Mouse (Mus musculus): Measurements from ENCODE around the gene Plxnb2. TPM values are rescaled to one million over a fixed set of nuclear protein-coding genes. Genes with fewer than 3 reads are reported as not detected.

Gene Plxnb2
- 169 and 182 TPM in 2 replicates for polyA plus RNA-seq (2016; fragmentation: Nextera tagmentation; extraction: Ambion mirVana)

GRCm38 (mm10) chr15:89180571-89181229 lies at the start of gene Plxnb2:
Plxnb2 (minus strand) TSS chr15:89180788.
- H3K36me3 ChIP-seq = peaks cover 4% of the 10 kb centered on the region; the same call in 1 of the 2 replicates
- peak within 1 kb of the TSS; percentile 94 for H3K27ac ChIP-seq
- H3K4me3 ChIP-seq = peak within 1 kb of the TSS; percentile 88
- no peaks in the 10 kb centered on the region for H3K27me3 ChIP-seq
- no peaks in the 10 kb centered on the region for H3K9me3 ChIP-seq
- peak within 1 kb of the TSS; percentile 92 for H3K9ac ChIP-seq
- H3K4me1 ChIP-seq = peaks cover 56% of the 10 kb centered on the region
- peak within 1 kb of the TSS; percentile 88 for H3K4me2 ChIP-seq (replicated peaks)
- under 1% methylated on average over 69 of the region's 72 CpGs for WGBS
- peak; percentile 83 for ATAC-seq (ENCODE audit: insufficient number of reproducible peaks, insufficient read depth, low FRiP score, low TSS enrichment)

GRCm38 (mm10) chr15:89215611-89216233 lies 35.1 kb upstream of the Plxnb2 start:
- Histone ChIP-seq H3K27me3 (no peaks in the 10 kb centered on the region), H3K9me3 (no peaks in the 10 kb centered on the region), H3K36me3 (peaks cover 15% of the 10 kb centered on the region), H3K4me2 (replicated peaks) (no peak overlapping the region), H3K27ac (no peak overlapping the region), H3K4me3 (no peak overlapping the region), H3K9ac (no peak overlapping the region), H3K4me1 (peaks cover 19% of the 10 kb centered on the region)
- ATAC-seq (ENCODE audit: insufficient number of reproducible peaks, insufficient read depth, low FRiP score, low TSS enrichment) = no peak
- 84% methylated on average over 2 of the region's 2 CpGs for WGBS

- 91% methylated on average over 3 of the region's 3 CpGs for WGBS
Measured at GRCm38 (mm10) chr15:89214953-89215352, 34.4 kb upstream of the Plxnb2 start.

GRCm38 (mm10) chr15:89213517-89213916 lies 32.9 kb upstream of the Plxnb2 start:
- Histone ChIP-seq H3K9me3 (no peaks in the 10 kb centered on the region), H3K4me1 (peaks cover 19% of the 10 kb centered on the region), H3K4me3 (no peak overlapping the region), H3K9ac (no peak overlapping the region), H3K36me3 (peaks cover 15% of the 10 kb centered on the region), H3K4me2 (replicated peaks) (0 out of 2 replicates have a peak overlapping the region, but pooled peaks have one; percentile 9), H3K27me3 (no peaks in the 10 kb centered on the region), H3K27ac (no peak overlapping the region)
- 93% methylated on average over 3 of the region's 3 CpGs for WGBS
- ATAC-seq (ENCODE audit: insufficient number of reproducible peaks, insufficient read depth, low FRiP score, low TSS enrichment) = no peak

More at GRCm38 (mm10) chr15:89214953-89215352, 34.4 kb upstream of the Plxnb2 start:
- peaks cover 19% of the 10 kb centered on the region for H3K4me1 ChIP-seq
- peaks cover 15% of the 10 kb centered on the region for H3K36me3 ChIP-seq
- H3K9me3 ChIP-seq = no peaks in the 10 kb centered on the region
- no peak overlapping the region for H3K9ac ChIP-seq
- no peak overlapping the region for H3K4me2 ChIP-seq (replicated peaks)
- ATAC-seq (ENCODE audit: insufficient number of reproducible peaks, insufficient read depth, low FRiP score, low TSS enrichment) = no peak
- no peaks in the 10 kb centered on the region for H3K27me3 ChIP-seq
- H3K27ac ChIP-seq = no peak overlapping the region
- no peak overlapping the region for H3K4me3 ChIP-seq

- WGBS = 55% methylated on average over 6 of the region's 6 CpGs
- Histone ChIP-seq H3K27me3 (no peaks in the 10 kb centered on the region), H3K4me3 (peak overlapping the region; percentile 87), H3K9me3 (no peaks in the 10 kb centered on the region), H3K4me1 (peaks cover 19% of the 10 kb centered on the region), H3K36me3 (peaks cover 15% of the 10 kb centered on the region), H3K9ac (peak overlapping the region; percentile 95; the same call in 1 of the 2 replicates), H3K27ac (no peak overlapping the region), H3K4me2 (replicated peaks) (peak overlapping the region; percentile 88)
- no peak for ATAC-seq (ENCODE audit: insufficient number of reproducible peaks, insufficient read depth, low FRiP score, low TSS enrichment)
Measured at GRCm38 (mm10) chr15:89212495-89212894, 31.9 kb upstream of the Plxnb2 start.

GRCm38 (mm10) chr15:89211716-89212461 lies 31.3 kb upstream of the Plxnb2 start:
- H3K36me3 ChIP-seq = peaks cover 15% of the 10 kb centered on the region
- H3K9me3 ChIP-seq = no peaks in the 10 kb centered on the region
- 3% methylated on average over 30 of the region's 35 CpGs for WGBS
- H3K27me3 ChIP-seq = no peaks in the 10 kb centered on the region
- peaks cover 19% of the 10 kb centered on the region for H3K4me1 ChIP-seq
- H3K9ac ChIP-seq = peak overlapping the region; percentile 95
- H3K27ac ChIP-seq = peak overlapping the region; percentile 88
- peak overlapping the region; percentile 88 for H3K4me2 ChIP-seq (replicated peaks)
- H3K4me3 ChIP-seq = peak overlapping the region; percentile 87
- peak; percentile 61 for ATAC-seq (ENCODE audit: insufficient number of reproducible peaks, insufficient read depth, low FRiP score, low TSS enrichment)

- WGBS = 3% methylated on average over 56 of the region's 73 CpGs
- Histone ChIP-seq H3K36me3 (peaks cover 8% of the 10 kb centered on the region), H3K4me2 (replicated peaks) (peak within 1 kb of the TSS; percentile 88), H3K27ac (peak within 1 kb of the TSS; percentile 88), H3K4me3 (peak within 1 kb of the TSS; percentile 87), H3K9me3 (no peaks in the 10 kb centered on the region), H3K9ac (peak within 1 kb of the TSS; percentile 95), H3K27me3 (no peaks in the 10 kb centered on the region), H3K4me1 (peaks cover 19% of the 10 kb centered on the region)
- peak; percentile 79 for ATAC-seq (ENCODE audit: insufficient number of reproducible peaks, insufficient read depth, low FRiP score, low TSS enrichment)
Measured at GRCm38 (mm10) chr15:89210915-89211715, 30.5 kb upstream of the Plxnb2 start, which contains the start of gene Ppp6r2. Ppp6r2 (plus strand) TSS chr15:89211553.

- H3K4me1 ChIP-seq = peaks cover 19% of the 10 kb centered on the region
- no peaks in the 10 kb centered on the region for H3K27me3 ChIP-seq
- no peaks in the 10 kb centered on the region for H3K36me3 ChIP-seq
- H3K4me3 ChIP-seq = peak overlapping the region; percentile 31
- H3K4me2 ChIP-seq (replicated peaks) = peak overlapping the region; percentile 49
- 18% methylated on average over 22 of the region's 22 CpGs for WGBS
- H3K9me3 ChIP-seq = no peaks in the 10 kb centered on the region
- peak overlapping the region; percentile 33; the same call in 1 of the 2 replicates for H3K9ac ChIP-seq
- no peak for ATAC-seq (ENCODE audit: insufficient number of reproducible peaks, insufficient read depth, low FRiP score, low TSS enrichment)
- H3K27ac ChIP-seq = peak overlapping the region; percentile 41; the same call in 1 of the 2 replicates
Measured at GRCm38 (mm10) chr15:89209886-89210761, 29.5 kb upstream of the Plxnb2 start.

- Histone ChIP-seq H3K4me1 (peaks cover 3% of the 10 kb centered on the region; the same call in 1 of the 2 replicates), H3K9ac (no peak overlapping the region), H3K36me3 (no peaks in the 10 kb centered on the region), H3K27ac (no peak overlapping the region), H3K27me3 (no peaks in the 10 kb centered on the region), H3K4me2 (replicated peaks) (no peak overlapping the region), H3K4me3 (no peak overlapping the region), H3K9me3 (peaks cover 8% of the 10 kb centered on the region; the same call in 1 of the 2 replicates)
- 94% methylated on average over 4 of the region's 4 CpGs for WGBS
- no peak for ATAC-seq (ENCODE audit: insufficient number of reproducible peaks, insufficient read depth, low FRiP score, low TSS enrichment)
Measured at GRCm38 (mm10) chr15:89207457-89207856, 26.9 kb upstream of the Plxnb2 start.

- H3K9ac ChIP-seq = peak overlapping the region; percentile 78
- peak overlapping the region; percentile 76 for H3K4me3 ChIP-seq
- peaks cover 13% of the 10 kb centered on the region for H3K4me1 ChIP-seq
- ATAC-seq (ENCODE audit: insufficient number of reproducible peaks, insufficient read depth, low FRiP score, low TSS enrichment) = no peak
- no peaks in the 10 kb centered on the region for H3K27me3 ChIP-seq
- no peaks in the 10 kb centered on the region for H3K36me3 ChIP-seq
- 71% methylated on average over 15 of the region's 15 CpGs for WGBS
- no peaks in the 10 kb centered on the region for H3K9me3 ChIP-seq
- H3K27ac ChIP-seq = peak overlapping the region; percentile 97; the same call in 1 of the 2 replicates
- peak overlapping the region; percentile 64 for H3K4me2 ChIP-seq (replicated peaks)
Measured at GRCm38 (mm10) chr15:89197056-89197455, 16.5 kb upstream of the Plxnb2 start.
